Mouse (Mus musculus) cerebellum, adult (tissue): ENCODE measurements around the gene Dnajc21.
"Not testable (repeated sequence)": the region's sequence is repeated elsewhere in the genome, so short reads cannot be mapped to it uniquely, and the experiment has no call there.

Experiments used
- ATAC-seq: cut with Nextera tagmentation; 2 replicates; pipeline ENCODE4 v1.9.2; 2017; ENCODE audit warnings: mild to moderate bottlenecking, moderate library complexity, mixed read lengths; ENCODE audit not compliant: insufficient number of reproducible peaks, low FRiP score, low TSS enrichment

The Dnajc21 gene

GRCm38 (mm10) chr15:10470151-10470831 is at the start of gene Dnajc21:
Gene Dnajc21 (minus strand): TSS chr15:10470516.
- peak; percentile 93 for ATAC-seq

GRCm38 (mm10) chr15:10515166-10515565 is 44.9 kb upstream of the Dnajc21 start:
- ATAC-seq: no peak

GRCm38 (mm10) chr15:10506099-10506498 is 35.8 kb upstream of the Dnajc21 start:
- no peak for ATAC-seq

- no peak; the same call in 1 of the 2 replicates for ATAC-seq
Measured at GRCm38 (mm10) chr15:10500838-10501719, 30.8 kb upstream of the Dnajc21 start.

- no peak for ATAC-seq
Measured at GRCm38 (mm10) chr15:10500035-10500434, 29.7 kb upstream of the Dnajc21 start.

GRCm38 (mm10) chr15:10499593-10499992 is 29.3 kb upstream of the Dnajc21 start:
- ATAC-seq: no peak

GRCm38 (mm10) chr15:10496696-10497095 is 26.4 kb upstream of the Dnajc21 start:
- ATAC-seq: not testable (repeated sequence)

- ATAC-seq: no peak
Measured at GRCm38 (mm10) chr15:10495944-10496343, 25.6 kb upstream of the Dnajc21 start.

GRCm38 (mm10) chr15:10490101-10490500 is 19.8 kb upstream of the Dnajc21 start:
- ATAC-seq: no peak

- no peak for ATAC-seq
Measured at GRCm38 (mm10) chr15:10487246-10487645, 16.9 kb upstream of the Dnajc21 start.

- ATAC-seq: peak; percentile 32
Measured at GRCm38 (mm10) chr15:10486365-10486839, 16.1 kb upstream of the Dnajc21 start.

GRCm38 (mm10) chr15:10485484-10486364 is 15.4 kb upstream of the Dnajc21 start, which contains the start of the genes Brix1 and Rad1:
Gene Brix1 (minus strand): TSS chr15:10485947.
Gene Rad1 (plus strand): TSS chr15:10486018.
- peak; percentile 98 for ATAC-seq

- peak; percentile 12; the same call in 1 of the 2 replicates for ATAC-seq
Measured at GRCm38 (mm10) chr15:10470941-10471340, 625 bp upstream of the Dnajc21 start.

- ATAC-seq: peak; percentile 0; the same call in 1 of the 2 replicates
Measured at GRCm38 (mm10) chr15:10469641-10470150, 620 bp downstream of the Dnajc21 start.

GRCm38 (mm10) chr15:10468761-10469160 is 1.6 kb downstream of the Dnajc21 start:
- no peak for ATAC-seq

GRCm38 (mm10) chr15:10464678-10465077 is 5.6 kb downstream of the Dnajc21 start:
- no peak for ATAC-seq

- no peak for ATAC-seq
Measured at GRCm38 (mm10) chr15:10463555-10463954, 6.8 kb downstream of the Dnajc21 start.

- ATAC-seq: no peak
Measured at GRCm38 (mm10) chr15:10460986-10461385, 9.3 kb downstream of the Dnajc21 start.

- no peak for ATAC-seq
Measured at GRCm38 (mm10) chr15:10447102-10447501, 23.2 kb downstream of the Dnajc21 start.

GRCm38 (mm10) chr15:10442275-10442674 is 28.0 kb downstream of the Dnajc21 start:
- no peak for ATAC-seq
